Mouse (Mus musculus): Measurements from ENCODE around the gene Sco2. TPM values are rescaled to one million over a fixed set of nuclear protein-coding genes. Genes with fewer than 3 reads are reported as not detected.

Sco2 gene
- total and polyA plus RNA-seq, 3 experiments: 34.6 to 58.9 TPM; not detected in 1

DNA sequence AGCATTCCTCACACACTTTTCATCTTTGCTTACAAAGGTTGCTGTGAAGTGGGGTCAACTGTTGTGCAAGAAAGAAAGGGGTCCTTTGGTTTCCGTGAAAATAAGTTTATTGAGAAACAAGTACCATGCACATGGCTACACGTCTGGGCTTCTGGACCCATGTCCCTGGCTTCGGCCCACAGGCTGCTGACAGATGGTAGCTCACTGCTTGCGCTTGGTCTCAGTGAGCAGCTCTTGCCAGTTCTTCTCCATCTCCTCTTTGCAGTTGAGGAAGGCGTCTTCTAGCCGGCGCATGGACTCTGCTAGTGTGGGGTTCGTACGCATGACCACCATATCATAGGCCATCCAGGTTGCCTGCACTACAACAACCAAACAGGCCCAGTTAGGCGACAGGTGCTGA is 16.4 kb upstream of the Sco2 start:
- Histone ChIP-seq H3K9me3 (replicated peaks; ENCODE audit: insufficient read depth, low read length) (no peaks in the 10 kb centered on the region), H3K4me3 (ENCODE audit: control insufficient read depth in 1 of 2, insufficient read depth in 1 of 2, low read depth in 2 of 2, low read length in 2 of 2) (no peak overlapping the region), H3K79me2 (ENCODE audit: control insufficient read depth, insufficient read depth, low read length, poor library complexity) (no peaks in the 10 kb centered on the region), H3K4me1 (ENCODE audit: control insufficient read depth in 1 of 2, insufficient read depth in 2 of 2, low read length in 2 of 2) (no peaks in the 10 kb centered on the region), H3K36me3 (ENCODE audit: control insufficient read depth in 1 of 2, insufficient read depth in 2 of 2, low read length in 2 of 2) (no peaks in the 10 kb centered on the region), H3K27ac (ENCODE audit: control insufficient read depth, low read depth, low read length) (no peak overlapping the region), H3K27me3 (ENCODE audit: control insufficient read depth in 1 of 2, insufficient read depth in 2 of 2, low read length in 2 of 2) (peaks cover 5% of the 10 kb centered on the region in 2 experiments; a peak in 2 of 4 replicates), H3K9ac (ENCODE audit: control insufficient read depth, low read depth, low read length, poor library complexity, severe bottlenecking) (no peak overlapping the region)
- no peak for DNase-seq (ENCODE audit: low read depth, low spot score)
- TF ChIP-seq POLR2AphosphoS5 (IDR thresholded peaks at IDR 0.05; ENCODE audit: borderline replicate concordance, low read depth, low read length): no peak
- no peak for TF ChIP-seq ELF1 (IDR thresholded peaks at IDR 0.05; ENCODE audit: low read depth, low read length)
- no peak for TF ChIP-seq JUND (IDR thresholded peaks at IDR 0.05; ENCODE audit: low read depth, low read length)
- no peak for TF ChIP-seq MAFK (IDR thresholded peaks at IDR 0.05; ENCODE audit: borderline replicate concordance, low read depth, low read length)
- no peak for TF ChIP-seq GATA1 (IDR thresholded peaks at IDR 0.05; ENCODE audit: low read depth, low read length)
- TF ChIP-seq E2F4 (IDR thresholded peaks at IDR 0.05; ENCODE audit: borderline replicate concordance, low read depth, low read length): no peak
- no peak for TF ChIP-seq MAZ (IDR thresholded peaks at IDR 0.05; ENCODE audit: low read depth, low read length)
- TF ChIP-seq MYC (IDR thresholded peaks at IDR 0.05; ENCODE audit: low read depth, low read length): no peak
- TF ChIP-seq USF2 (IDR thresholded peaks at IDR 0.05; ENCODE audit: borderline replicate concordance in 1 of 2, insufficient read depth in 1 of 2, low read depth in 1 of 2, low read length in 2 of 2): no peak

- H3K27me3 ChIP-seq (ENCODE audit: control insufficient read depth in 1 of 2, insufficient read depth in 2 of 2, low read length in 2 of 2): peaks cover 0 to 5% of the 10 kb centered on the region in 2 experiments; a peak in 1 of 4 replicates
Observed at GRCm38 (mm10) chr15:89387127-89387526, 13.5 kb upstream of the Sco2 start.

More at GRCm38 (mm10) chr15:89387127-89387526, 13.5 kb upstream of the Sco2 start:
- no peak overlapping the region for H3K4me3 ChIP-seq (ENCODE audit: control insufficient read depth in 1 of 2, insufficient read depth in 1 of 2, low read depth in 2 of 2, low read length in 2 of 2)
- no peaks in the 10 kb centered on the region for H3K9me3 ChIP-seq (replicated peaks; ENCODE audit: insufficient read depth, low read length)
- H3K9ac ChIP-seq (ENCODE audit: control insufficient read depth, low read depth, low read length, poor library complexity, severe bottlenecking): no peak overlapping the region
- no peaks in the 10 kb centered on the region for H3K36me3 ChIP-seq (ENCODE audit: control insufficient read depth in 1 of 2, insufficient read depth in 2 of 2, low read length in 2 of 2)
- H3K79me2 ChIP-seq (ENCODE audit: control insufficient read depth, insufficient read depth, low read length, poor library complexity): no peaks in the 10 kb centered on the region
- H3K27ac ChIP-seq (ENCODE audit: control insufficient read depth, low read depth, low read length): no peak overlapping the region
- H3K4me1 ChIP-seq (ENCODE audit: control insufficient read depth in 1 of 2, insufficient read depth in 2 of 2, low read length in 2 of 2): no peaks in the 10 kb centered on the region
- DNase-seq (ENCODE audit: low read depth, low spot score): no peak
- no peak for TF ChIP-seq POLR2AphosphoS5 (IDR thresholded peaks at IDR 0.05; ENCODE audit: borderline replicate concordance, low read depth, low read length)
- TF ChIP-seq E2F4 (IDR thresholded peaks at IDR 0.05; ENCODE audit: borderline replicate concordance, low read depth, low read length): no peak
- no peak for TF ChIP-seq CTCF (IDR thresholded peaks at IDR 0.05 in 2 of 3, conservative IDR thresholded peaks at IDR 0.05 in 1 of 3; ENCODE audit: control insufficient read depth in 1 of 3, insufficient read depth in 1 of 3, low read depth in 2 of 3, low read length in 3 of 3, poor library complexity in 1 of 3, severe bottlenecking in 1 of 3)
- TF ChIP-seq SMC3 (IDR thresholded peaks at IDR 0.05; ENCODE audit: low read depth, low read length): no peak
- TF ChIP-seq ZKSCAN1 (IDR thresholded peaks at IDR 0.05; ENCODE audit: low read depth, low read length): no peak
- TF ChIP-seq BHLHE40 (IDR thresholded peaks at IDR 0.05; ENCODE audit: borderline replicate concordance, low read depth, low read length): no peak
- no peak for TF ChIP-seq MEF2A (IDR thresholded peaks at IDR 0.05; ENCODE audit: extremely low read depth, insufficient replicate concordance, low read depth, low read length, poor library complexity, severe bottlenecking)
- no peak for TF ChIP-seq RCOR1 (IDR thresholded peaks at IDR 0.05; ENCODE audit: low read depth, low read length)
- no peak for TF ChIP-seq ZNF384 (IDR thresholded peaks at IDR 0.05; ENCODE audit: low read depth, low read length)
- TF ChIP-seq GATA1 (IDR thresholded peaks at IDR 0.05; ENCODE audit: low read depth, low read length): no peak
- TF ChIP-seq ZMIZ1 (IDR thresholded peaks at IDR 0.05; ENCODE audit: low read depth, low read length): no peak
- TF ChIP-seq TBP (IDR thresholded peaks at IDR 0.05; ENCODE audit: low read depth, low read length): no peak
- no peak for TF ChIP-seq MXI1 (IDR thresholded peaks at IDR 0.05; ENCODE audit: low read depth, low read length)
- no peak for TF ChIP-seq MAZ (IDR thresholded peaks at IDR 0.05; ENCODE audit: low read depth, low read length)
- no peak for TF ChIP-seq MYB (IDR thresholded peaks at IDR 0.05; ENCODE audit: low read depth, low read length)
- no peak for TF ChIP-seq ELF1 (IDR thresholded peaks at IDR 0.05; ENCODE audit: low read depth, low read length)
- no peak for TF ChIP-seq NRF1 (IDR thresholded peaks at IDR 0.05; ENCODE audit: insufficient read depth, low read depth, low read length, poor library complexity, severe bottlenecking)
